Mouse (Mus musculus) hindbrain, embryonic 12.5 days (tissue): ENCODE results near the gene Gm45713. TPM values are rescaled to one million over a fixed set of nuclear protein-coding genes. Genes with fewer than 3 reads are reported as not detected.

Experiments used
- ATAC-seq: fragments of 200-750 bp; cut with Nextera tagmentation; 2 replicates; pipeline ENCODE4 v1.8.0; 2017; ENCODE audit warnings: moderate TSS enrichment; ENCODE audit not compliant: low FRiP score
- H3K27ac ChIP-seq: fragments of 300-500 bp; sonication (generic); 2 replicates; pipeline ENCODE4 v1.5.1; 2016; ENCODE audit warnings: mild to moderate bottlenecking
- H3K27me3 ChIP-seq: fragments of 300-500 bp; sonication (generic); 2 replicates; pipeline ENCODE4 v1.6.1; 2016; ENCODE audit warnings: mild to moderate bottlenecking
- H3K36me3 ChIP-seq: fragments of 300-500 bp; sonication (generic); 2 replicates; pipeline ENCODE4 v1.6.1; 2016; ENCODE audit warnings: mild to moderate bottlenecking
- H3K4me1 ChIP-seq: fragments of 300-500 bp; sonication (generic); 2 replicates; pipeline ENCODE4 v1.6.1; 2016
- H3K4me2 ChIP-seq: fragments of 300-500 bp; sonication (generic); replicated peaks from 2 replicates; pipeline ENCODE4 v1.6.1; 2016; ENCODE audit warnings: mild to moderate bottlenecking
- H3K4me3 ChIP-seq: fragments of 300-500 bp; sonication (generic); 2 replicates; pipeline ENCODE4 v1.5.1; 2016; ENCODE audit warnings: mild to moderate bottlenecking
- H3K9ac ChIP-seq: fragments of 300-500 bp; sonication (generic); 2 replicates; pipeline ENCODE4 v1.6.1; 2016; ENCODE audit warnings: mild to moderate bottlenecking, moderate library complexity
- H3K9me3 ChIP-seq: fragments of 300-500 bp; sonication (generic); replicated peaks from 2 replicates; pipeline ENCODE4 v1.6.1; 2016; ENCODE audit warnings: mild to moderate bottlenecking
- WGBS: fragments of 180-500 bp; shearing (Covaris S2); methylation state at CpG from one replicate; pipeline ENCODE4 v1.1.7; 2016; 5-methylcytosine and 5-hydroxymethylcytosine counted together
- polyA plus RNA-seq: library from polyadenylated mRNA; unstranded; fragments of >200 nt; fragmentation: Nextera tagmentation; extraction: Ambion mirVana; gene quantifications from 2 replicates; pipeline ENCODE4 v1.2.1, GENCODE M21; 2016

The Gm45713 gene
- polyA plus RNA-seq, 1 experiment from 2014 or later = not detected

DNA sequence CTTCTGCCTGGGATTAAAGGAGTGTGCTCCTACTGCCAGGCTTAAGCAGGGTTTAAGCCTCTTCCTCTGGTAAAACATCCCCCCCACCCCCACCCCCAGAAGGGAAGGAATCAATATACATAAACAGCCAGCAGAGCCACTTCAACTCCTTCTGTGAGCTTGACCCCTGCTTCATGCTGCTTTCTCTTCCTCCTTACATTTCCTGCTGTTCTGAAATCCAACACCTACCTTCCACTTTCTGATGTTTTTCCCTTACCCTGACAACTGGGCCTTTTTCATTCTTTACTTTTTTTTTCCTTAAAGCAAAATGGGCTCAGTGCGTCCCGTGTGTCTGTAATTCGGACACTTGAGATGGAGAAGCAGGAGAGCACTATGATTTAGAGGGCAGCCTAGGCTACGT, 14.3 kb upstream of the Gm45713 start:
- peaks cover 11% of the 10 kb centered on the region; the same call in 1 of the 2 replicates for H3K36me3 ChIP-seq
- ATAC-seq = no peak
- 57% methylated on average over 4 of the region's 4 CpGs for WGBS
- no peak overlapping the region for H3K4me2 ChIP-seq
- no peak overlapping the region for H3K27ac ChIP-seq
- H3K9me3 ChIP-seq = no peaks in the 10 kb centered on the region
- no peaks in the 10 kb centered on the region for H3K27me3 ChIP-seq
- H3K4me3 ChIP-seq = no peak overlapping the region
- H3K9ac ChIP-seq = peak overlapping the region; percentile 36
- H3K4me1 ChIP-seq = peaks cover 17% of the 10 kb centered on the region

- Histone ChIP-seq H3K36me3 (peaks cover 19% of the 10 kb centered on the region), H3K9me3 (no peaks in the 10 kb centered on the region), H3K4me2 (no peak overlapping the region), H3K4me3 (no peak overlapping the region), H3K4me1 (peaks cover 12% of the 10 kb centered on the region), H3K27me3 (no peaks in the 10 kb centered on the region), H3K9ac (no peak overlapping the region), H3K27ac (no peak overlapping the region)
- 31% methylated on average over 6 of the region's 6 CpGs for WGBS
- ATAC-seq = no peak
Measured at GRCm38 (mm10) chr7:45149545-45149944, 13.5 kb upstream of the Gm45713 start.

DNA sequence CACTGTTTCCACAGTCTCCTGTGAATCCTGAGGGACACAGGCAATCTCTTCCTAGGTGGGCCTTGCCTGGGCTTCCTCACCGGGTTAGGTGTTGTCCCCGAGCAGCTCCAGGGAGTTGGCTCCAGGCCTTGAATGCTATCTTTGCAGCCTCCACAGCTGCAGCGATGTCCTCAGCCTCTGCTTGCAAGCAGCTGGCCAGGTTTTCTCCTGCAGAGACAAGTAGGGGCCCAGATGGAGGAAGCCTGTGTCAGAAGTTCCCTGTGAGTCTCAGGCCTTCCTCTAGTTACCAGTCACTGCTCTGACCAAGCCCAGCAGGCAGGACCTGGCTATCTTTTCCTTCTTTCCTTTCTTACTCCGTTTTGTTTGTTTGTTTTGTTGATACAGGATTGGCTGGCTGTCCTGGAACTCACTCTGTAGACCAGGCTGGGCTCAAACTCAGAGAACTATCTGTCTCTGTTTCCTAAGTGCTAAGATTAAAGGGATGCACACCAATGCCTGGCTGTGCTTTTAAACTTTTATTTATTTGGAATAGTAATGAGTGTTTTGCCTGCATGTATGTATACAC, 12.6 kb upstream of the Gm45713 start:
- Histone ChIP-seq H3K36me3 (peaks cover 28% of the 10 kb centered on the region), H3K27ac (no peak overlapping the region), H3K4me3 (no peak overlapping the region), H3K9ac (no peak overlapping the region), H3K9me3 (no peaks in the 10 kb centered on the region), H3K4me1 (peaks cover 11% of the 10 kb centered on the region), H3K4me2 (no peak overlapping the region), H3K27me3 (no peaks in the 10 kb centered on the region)
- no peak for ATAC-seq
- 62% methylated on average over 4 of the region's 4 CpGs for WGBS

GRCm38 (mm10) chr7:45147899-45148298, 11.9 kb upstream of the Gm45713 start:
- Histone ChIP-seq H3K9ac (no peak overlapping the region), H3K36me3 (peaks cover 36% of the 10 kb centered on the region), H3K4me2 (no peak overlapping the region), H3K4me3 (no peak overlapping the region), H3K27me3 (no peaks in the 10 kb centered on the region), H3K4me1 (peaks cover 7% of the 10 kb centered on the region), H3K9me3 (no peaks in the 10 kb centered on the region), H3K27ac (no peak overlapping the region)
- 85% methylated on average over 11 of the region's 11 CpGs for WGBS
- no peak for ATAC-seq

GRCm38 (mm10) chr7:45147267-45147666, 11.2 kb upstream of the Gm45713 start:
- 93% methylated on average over 11 of the region's 11 CpGs for WGBS
- Histone ChIP-seq H3K36me3 (peaks cover 42% of the 10 kb centered on the region), H3K4me2 (no peak overlapping the region), H3K4me3 (no peak overlapping the region), H3K9ac (no peak overlapping the region), H3K9me3 (no peaks in the 10 kb centered on the region), H3K4me1 (peaks cover 7% of the 10 kb centered on the region), H3K27me3 (no peaks in the 10 kb centered on the region), H3K27ac (no peak overlapping the region)
- no peak for ATAC-seq

DNA sequence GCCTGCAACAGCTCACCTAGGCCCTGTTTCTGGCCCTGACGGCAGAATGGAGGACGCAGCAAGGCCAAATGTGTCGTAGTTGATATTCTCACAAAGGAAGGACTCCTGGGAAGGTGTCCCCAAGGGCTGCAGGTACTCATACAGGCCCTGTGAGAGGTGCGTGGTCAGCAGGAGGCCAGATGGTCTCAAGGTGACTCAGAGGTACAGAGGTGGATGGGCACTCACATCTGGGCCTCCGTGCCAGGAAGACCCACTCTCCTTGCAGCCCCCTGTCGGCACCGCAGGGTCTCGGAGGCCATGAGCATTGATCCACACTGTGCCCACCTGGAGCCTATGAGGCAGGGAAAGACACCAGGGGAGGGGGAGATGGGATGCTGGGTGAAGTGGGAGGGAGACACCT, 9.4 kb upstream of the Gm45713 start:
- Histone ChIP-seq H3K4me2 (no peak overlapping the region), H3K36me3 (peaks cover 47% of the 10 kb centered on the region), H3K9me3 (no peaks in the 10 kb centered on the region), H3K27me3 (no peaks in the 10 kb centered on the region), H3K9ac (no peak overlapping the region), H3K4me1 (no peaks in the 10 kb centered on the region; the same call in 1 of the 2 replicates), H3K4me3 (no peak overlapping the region), H3K27ac (no peak overlapping the region)
- 95% methylated on average over 8 of the region's 8 CpGs for WGBS
- ATAC-seq = no peak

DNA sequence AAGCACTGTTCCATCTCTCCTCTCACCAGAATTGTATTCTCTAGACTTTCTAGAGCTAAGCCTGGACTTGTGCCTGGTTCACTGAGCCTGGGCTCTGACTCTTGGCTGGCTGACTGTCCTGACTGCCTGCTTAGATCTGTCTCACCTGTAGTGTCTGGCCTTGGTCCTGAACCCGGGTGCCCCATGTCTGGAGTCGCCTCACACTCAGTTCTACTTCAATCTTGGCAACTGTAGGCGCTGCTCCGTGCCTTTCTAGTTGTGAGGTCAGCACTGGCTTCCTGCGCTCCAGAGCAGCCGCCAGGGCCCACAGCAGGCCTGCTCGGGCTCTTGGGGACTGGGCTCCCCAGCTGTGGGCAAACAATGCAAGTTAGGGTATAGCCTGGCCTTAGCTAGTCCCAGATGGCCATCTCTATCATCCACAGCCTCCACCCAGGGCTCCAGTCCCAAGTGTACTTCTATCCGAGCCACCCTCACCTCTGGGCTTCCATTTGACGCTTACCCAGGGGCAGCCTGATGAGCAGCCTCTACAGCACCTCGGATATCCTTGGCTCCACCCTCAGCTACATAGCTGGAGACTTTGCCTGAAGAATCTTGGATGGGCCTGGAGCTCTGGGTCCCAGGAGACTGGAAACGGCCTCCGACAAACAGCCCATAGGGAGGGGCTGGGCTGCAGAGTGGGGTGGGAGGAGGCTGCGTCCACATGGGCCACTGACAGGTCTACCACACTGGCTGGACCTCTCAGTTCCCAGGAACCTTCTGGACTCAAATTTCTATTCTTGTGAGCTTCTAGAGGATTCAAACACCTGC, 8.5 kb upstream of the Gm45713 start:
- H3K36me3 ChIP-seq = peaks cover 47% of the 10 kb centered on the region
- no peaks in the 10 kb centered on the region; the same call in 1 of the 2 replicates for H3K4me1 ChIP-seq
- H3K27ac ChIP-seq = no peak overlapping the region
- ATAC-seq = no peak
- WGBS = 87% methylated on average over 13 of the region's 13 CpGs
- no peak overlapping the region for H3K9ac ChIP-seq
- H3K4me3 ChIP-seq = no peak overlapping the region
- no peaks in the 10 kb centered on the region for H3K27me3 ChIP-seq
- H3K4me2 ChIP-seq = no peak overlapping the region
- no peaks in the 10 kb centered on the region for H3K9me3 ChIP-seq

DNA sequence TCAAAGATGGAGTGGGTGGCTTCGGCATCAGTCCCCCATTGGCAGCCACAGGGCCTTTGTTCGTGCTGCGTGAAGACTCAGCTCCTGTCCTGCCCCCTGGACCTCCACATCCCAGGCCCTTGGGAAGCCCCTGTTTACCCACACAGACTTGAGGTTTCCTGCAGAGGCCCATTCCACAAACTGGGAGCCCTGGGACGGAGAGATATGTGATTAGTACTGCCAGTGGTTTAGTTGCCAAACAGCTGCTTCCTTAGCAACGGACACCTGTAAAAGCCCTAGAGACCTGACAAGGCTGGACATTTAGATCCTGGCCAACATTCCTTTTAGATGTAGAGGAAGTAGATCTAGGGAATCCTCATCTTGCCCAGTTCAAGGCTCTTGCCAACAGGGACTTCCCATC, 5.9 kb upstream of the Gm45713 start:
- no peak for ATAC-seq
- Histone ChIP-seq H3K9me3 (no peaks in the 10 kb centered on the region), H3K27me3 (peaks cover 8% of the 10 kb centered on the region), H3K27ac (no peak overlapping the region), H3K36me3 (peaks cover 44% of the 10 kb centered on the region), H3K4me2 (no peak overlapping the region), H3K9ac (no peak overlapping the region), H3K4me3 (no peak overlapping the region), H3K4me1 (no peaks in the 10 kb centered on the region)
- 89% methylated on average over 5 of the region's 5 CpGs for WGBS

GRCm38 (mm10) chr7:45141319-45141718, 5.3 kb upstream of the Gm45713 start:
- no peaks in the 10 kb centered on the region for H3K9me3 ChIP-seq
- WGBS = 92% methylated on average over 3 of the region's 3 CpGs
- no peak overlapping the region for H3K9ac ChIP-seq
- peaks cover 42% of the 10 kb centered on the region for H3K36me3 ChIP-seq
- peaks cover 4% of the 10 kb centered on the region for H3K4me1 ChIP-seq
- H3K27ac ChIP-seq = no peak overlapping the region
- no peak for ATAC-seq
- no peak overlapping the region for H3K4me3 ChIP-seq
- H3K4me2 ChIP-seq = no peak overlapping the region
- peaks cover 12% of the 10 kb centered on the region for H3K27me3 ChIP-seq

DNA sequence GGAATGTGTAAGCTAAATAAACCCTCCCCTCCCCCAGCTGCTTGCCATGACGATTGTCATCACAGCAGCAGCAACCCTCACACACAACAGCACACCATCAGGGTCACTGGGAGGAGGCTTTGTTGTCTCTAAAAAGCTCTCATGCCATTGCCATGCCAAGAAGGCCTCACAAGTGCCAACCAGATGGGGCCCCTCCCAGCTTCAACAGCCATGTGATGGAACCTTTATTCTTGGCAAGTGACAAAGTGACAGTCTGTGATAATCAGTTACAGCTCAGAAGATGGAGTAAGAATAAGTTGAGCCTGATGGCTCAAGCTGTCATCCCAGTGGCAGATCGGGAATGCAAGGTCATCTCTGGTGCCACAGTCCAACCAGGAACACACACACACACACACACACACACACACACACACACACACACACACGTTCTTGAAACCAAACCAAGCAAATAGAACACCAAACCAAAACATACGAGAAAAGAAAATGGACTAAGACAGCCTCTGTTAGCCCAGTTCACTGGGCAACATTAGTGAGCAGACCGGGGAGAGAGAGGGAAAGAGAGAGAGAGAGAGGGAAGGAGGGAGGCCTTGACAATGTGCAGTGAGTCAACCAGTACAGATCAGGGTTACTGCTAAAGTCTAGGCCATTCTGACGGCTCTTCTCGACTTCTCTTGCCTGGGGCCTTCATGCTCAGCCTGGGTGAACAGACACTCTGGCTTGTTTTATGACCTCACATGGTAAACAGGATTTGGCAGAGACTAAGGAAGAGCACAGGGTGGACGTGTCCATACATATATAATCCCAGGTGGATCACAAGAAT, 4.1 kb upstream of the Gm45713 start:
- Histone ChIP-seq H3K4me2 (no peak overlapping the region), H3K4me3 (no peak overlapping the region), H3K27me3 (peaks cover 22% of the 10 kb centered on the region), H3K36me3 (peaks cover 34% of the 10 kb centered on the region), H3K9me3 (no peaks in the 10 kb centered on the region), H3K4me1 (peaks cover 13% of the 10 kb centered on the region), H3K27ac (no peak overlapping the region), H3K9ac (no peak overlapping the region)
- 84% methylated on average over 8 of the region's 8 CpGs for WGBS
- no peak for ATAC-seq

- no peak overlapping the region for H3K4me2 ChIP-seq
- H3K27ac ChIP-seq = no peak overlapping the region
- WGBS = 73% methylated on average over 1 of the region's 1 CpGs
- H3K36me3 ChIP-seq = peaks cover 16% of the 10 kb centered on the region; the same call in 1 of the 2 replicates
- H3K9me3 ChIP-seq = no peaks in the 10 kb centered on the region
- ATAC-seq = no peak
- peaks cover 26% of the 10 kb centered on the region for H3K27me3 ChIP-seq
- H3K4me1 ChIP-seq = peaks cover 13% of the 10 kb centered on the region
- no peak overlapping the region for H3K9ac ChIP-seq
- no peak overlapping the region for H3K4me3 ChIP-seq
Measured at GRCm38 (mm10) chr7:45138403-45138802, 2.4 kb upstream of the Gm45713 start.
